Mouse (Mus musculus): ENCODE data around the gene Zfp119b. TPM values are rescaled to one million over a fixed set of nuclear protein-coding genes. Genes with fewer than 3 reads are reported as not detected.

The Zfp119b gene
- polyA plus RNA-seq (2014; fragmentation: Nextera tagmentation; extraction: Ambion mirVana) = 6.8 and 6.9 TPM in 2 replicates

GRCm38 (mm10) chr17:55949400-55949799 is at the start of gene Zfp119b:
Gene Zfp119b (minus strand): TSS chr17:55949500.
- 78% methylated on average over 2 of the region's 2 CpGs for WGBS
- no peak for ATAC-seq (ENCODE audit: low FRiP score, low TSS enrichment)

GRCm38 (mm10) chr17:55996007-55996406 is 46.7 kb upstream of the Zfp119b start:
- no peaks in the 10 kb centered on the region for H3K9me3 ChIP-seq (ENCODE audit: control insufficient read depth, low read length)
- H3K36me3 ChIP-seq (ENCODE audit: control insufficient read depth, insufficient read depth, low read length) = no peaks in the 10 kb centered on the region
- no peak overlapping the region for H3K27ac ChIP-seq (ENCODE audit: low read depth, low read length)
- peaks cover 12% of the 10 kb centered on the region for H3K27me3 ChIP-seq (ENCODE audit: control insufficient read depth, insufficient read depth, low read length)
- no peak overlapping the region for H3K4me3 ChIP-seq (ENCODE audit: low read length)
- no peak overlapping the region for H3K4me2 ChIP-seq (replicated peaks; ENCODE audit: low read depth, low read length)
- no peaks in the 10 kb centered on the region for H3K4me1 ChIP-seq (ENCODE audit: control insufficient read depth, insufficient read depth, low read length)
- 92% methylated on average over 15 of the region's 15 CpGs for WGBS
- ATAC-seq (ENCODE audit: low FRiP score, low TSS enrichment) = no peak
- no peak overlapping the region for H3K9ac ChIP-seq (ENCODE audit: low read depth, low read length)

More at GRCm38 (mm10) chr17:55949400-55949799, at the start of gene Zfp119b:
- Histone ChIP-seq H3K27ac (ENCODE audit: low read depth, low read length) (no peak within 1 kb of the TSS), H3K4me2 (replicated peaks; ENCODE audit: low read depth, low read length) (no peak within 1 kb of the TSS), H3K9me3 (ENCODE audit: control insufficient read depth, low read length) (no peaks in the 10 kb centered on the region), H3K27me3 (ENCODE audit: control insufficient read depth, insufficient read depth, low read length) (no peaks in the 10 kb centered on the region), H3K36me3 (ENCODE audit: control insufficient read depth, insufficient read depth, low read length) (no peaks in the 10 kb centered on the region), H3K4me3 (ENCODE audit: low read length) (no peak within 1 kb of the TSS), H3K4me1 (ENCODE audit: control insufficient read depth, insufficient read depth, low read length) (no peaks in the 10 kb centered on the region), H3K9ac (ENCODE audit: low read depth, low read length) (no peak within 1 kb of the TSS)

GRCm38 (mm10) chr17:55990278-55990898 is 41.1 kb upstream of the Zfp119b start:
- Histone ChIP-seq H3K9ac (ENCODE audit: low read depth, low read length) (no peak overlapping the region), H3K9me3 (ENCODE audit: control insufficient read depth, low read length) (no peaks in the 10 kb centered on the region), H3K4me2 (replicated peaks; ENCODE audit: low read depth, low read length) (no peak overlapping the region), H3K4me1 (ENCODE audit: control insufficient read depth, insufficient read depth, low read length) (no peaks in the 10 kb centered on the region), H3K27me3 (ENCODE audit: control insufficient read depth, insufficient read depth, low read length) (no peaks in the 10 kb centered on the region), H3K4me3 (ENCODE audit: low read length) (no peak overlapping the region), H3K36me3 (ENCODE audit: control insufficient read depth, insufficient read depth, low read length) (no peaks in the 10 kb centered on the region), H3K27ac (ENCODE audit: low read depth, low read length) (no peak overlapping the region)
- WGBS = 89% methylated on average over 8 of the region's 8 CpGs
- ATAC-seq (ENCODE audit: low FRiP score, low TSS enrichment) = peak; percentile 9; the same call in 1 of the 2 replicates

GRCm38 (mm10) chr17:55986030-55986961 is 37.0 kb upstream of the Zfp119b start, which contains the start of gene Fsd1:
Gene Fsd1 (plus strand): TSS chr17:55986509.
- Histone ChIP-seq H3K9me3 (ENCODE audit: control insufficient read depth, low read length) (no peaks in the 10 kb centered on the region), H3K27me3 (ENCODE audit: control insufficient read depth, insufficient read depth, low read length) (no peaks in the 10 kb centered on the region), H3K4me1 (ENCODE audit: control insufficient read depth, insufficient read depth, low read length) (no peaks in the 10 kb centered on the region), H3K27ac (ENCODE audit: low read depth, low read length) (no peak within 1 kb of the TSS), H3K9ac (ENCODE audit: low read depth, low read length) (peak within 1 kb of the TSS; percentile 56), H3K36me3 (ENCODE audit: control insufficient read depth, insufficient read depth, low read length) (no peaks in the 10 kb centered on the region), H3K4me2 (replicated peaks; ENCODE audit: low read depth, low read length) (peak within 1 kb of the TSS; percentile 84), H3K4me3 (ENCODE audit: low read length) (peak within 1 kb of the TSS; percentile 54)
- ATAC-seq (ENCODE audit: low FRiP score, low TSS enrichment) = peak; percentile 78
- 8% methylated on average over 35 of the region's 35 CpGs for WGBS

- no peak for ATAC-seq (ENCODE audit: low FRiP score, low TSS enrichment)
- H3K4me1 ChIP-seq (ENCODE audit: control insufficient read depth, insufficient read depth, low read length) = 0 out of 2 replicates have a peak, but pooled peaks cover 9% of the 10 kb centered on the region
- WGBS = 27% methylated on average over 3 of the region's 3 CpGs
These were observed 28.0 kb upstream of the Zfp119b start for GRCm38 (mm10) chr17:55977301-55977700.

GRCm38 (mm10) chr17:55976255-55976862 is 27.1 kb upstream of the Zfp119b start:
- Histone ChIP-seq H3K4me2 (replicated peaks; ENCODE audit: low read depth, low read length) (no peak overlapping the region), H3K4me3 (ENCODE audit: low read length) (no peak overlapping the region), H3K36me3 (ENCODE audit: control insufficient read depth, insufficient read depth, low read length) (no peaks in the 10 kb centered on the region), H3K9ac (ENCODE audit: low read depth, low read length) (no peak overlapping the region), H3K4me1 (ENCODE audit: control insufficient read depth, insufficient read depth, low read length) (peaks cover 10% of the 10 kb centered on the region; the same call in 1 of the 2 replicates), H3K27me3 (ENCODE audit: control insufficient read depth, insufficient read depth, low read length) (no peaks in the 10 kb centered on the region), H3K27ac (ENCODE audit: low read depth, low read length) (no peak overlapping the region), H3K9me3 (ENCODE audit: control insufficient read depth, low read length) (no peaks in the 10 kb centered on the region)
- WGBS = 14% methylated on average over 13 of the region's 13 CpGs
- peak; percentile 80 for ATAC-seq (ENCODE audit: low FRiP score, low TSS enrichment)

More at GRCm38 (mm10) chr17:55977301-55977700, 28.0 kb upstream of the Zfp119b start:
- Histone ChIP-seq H3K4me3 (ENCODE audit: low read length) (no peak overlapping the region), H3K27ac (ENCODE audit: low read depth, low read length) (no peak overlapping the region), H3K36me3 (ENCODE audit: control insufficient read depth, insufficient read depth, low read length) (no peaks in the 10 kb centered on the region), H3K27me3 (ENCODE audit: control insufficient read depth, insufficient read depth, low read length) (no peaks in the 10 kb centered on the region), H3K9ac (ENCODE audit: low read depth, low read length) (no peak overlapping the region), H3K4me2 (replicated peaks; ENCODE audit: low read depth, low read length) (no peak overlapping the region), H3K9me3 (ENCODE audit: control insufficient read depth, low read length) (no peaks in the 10 kb centered on the region)

- Histone ChIP-seq H3K36me3 (ENCODE audit: control insufficient read depth, insufficient read depth, low read length) (peaks cover 16% of the 10 kb centered on the region), H3K4me2 (replicated peaks; ENCODE audit: low read depth, low read length) (peak overlapping the region; percentile 90), H3K27ac (ENCODE audit: low read depth, low read length) (no peak overlapping the region), H3K9ac (ENCODE audit: low read depth, low read length) (no peak overlapping the region), H3K4me3 (ENCODE audit: low read length) (peak overlapping the region; percentile 57), H3K27me3 (ENCODE audit: control insufficient read depth, insufficient read depth, low read length) (no peaks in the 10 kb centered on the region), H3K9me3 (ENCODE audit: control insufficient read depth, low read length) (no peaks in the 10 kb centered on the region), H3K4me1 (ENCODE audit: control insufficient read depth, insufficient read depth, low read length) (peaks cover 14% of the 10 kb centered on the region; the same call in 1 of the 2 replicates)
- WGBS = 39% methylated on average over 22 of the region's 22 CpGs
- no peak for ATAC-seq (ENCODE audit: low FRiP score, low TSS enrichment)
These were observed 22.2 kb upstream of the Zfp119b start for GRCm38 (mm10) chr17:55971453-55971852.

- ATAC-seq (ENCODE audit: low FRiP score, low TSS enrichment) = peak; percentile 32; the same call in 1 of the 2 replicates
- Histone ChIP-seq H3K36me3 (ENCODE audit: control insufficient read depth, insufficient read depth, low read length) (peaks cover 23% of the 10 kb centered on the region), H3K27me3 (ENCODE audit: control insufficient read depth, insufficient read depth, low read length) (no peaks in the 10 kb centered on the region), H3K4me1 (ENCODE audit: control insufficient read depth, insufficient read depth, low read length) (peaks cover 10% of the 10 kb centered on the region; the same call in 1 of the 2 replicates), H3K27ac (ENCODE audit: low read depth, low read length) (no peak within 1 kb of the TSS), H3K9me3 (ENCODE audit: control insufficient read depth, low read length) (no peaks in the 10 kb centered on the region), H3K4me3 (ENCODE audit: low read length) (peak within 1 kb of the TSS; percentile 57), H3K4me2 (replicated peaks; ENCODE audit: low read depth, low read length) (peak within 1 kb of the TSS; percentile 90), H3K9ac (ENCODE audit: low read depth, low read length) (peak within 1 kb of the TSS; percentile 61)
- WGBS = 10% methylated on average over 50 of the region's 55 CpGs
These were observed 20.9 kb upstream of the Zfp119b start, which contains the start of gene Shd for GRCm38 (mm10) chr17:55969966-55970891. Gene Shd (plus strand): TSS chr17:55970467.
